Mouse (Mus musculus): ENCODE measurements around the gene Tbc1d17. TPM values are rescaled to one million over a fixed set of nuclear protein-coding genes. Genes with fewer than 3 reads are reported as not detected.
A peak's percentile ranks its signal among the peaks of the same experiment; 100 is the strongest.

The Tbc1d17 gene
- polyA plus RNA-seq, 1 experiment from 2014 or later = 59.1 TPM

DNA sequence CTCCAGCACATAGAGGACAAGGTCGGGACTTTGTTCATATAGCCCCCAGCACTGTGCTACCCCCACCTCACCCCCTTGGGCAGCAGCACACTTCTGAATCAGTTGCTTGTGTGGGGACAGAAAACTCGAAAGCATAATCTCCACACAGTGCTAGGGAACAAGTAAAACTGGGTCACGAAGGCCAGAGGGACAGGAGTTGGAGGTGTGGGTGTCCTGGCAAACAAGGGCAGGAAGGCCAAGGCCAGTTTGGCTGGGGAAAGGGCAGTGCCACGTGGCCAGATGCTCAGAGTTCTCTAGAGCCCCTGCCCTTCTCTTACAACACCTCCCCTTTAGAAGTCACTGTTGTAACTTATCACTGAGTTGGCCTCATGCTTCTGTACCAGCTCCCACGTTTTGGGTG, 29.0 kb downstream of the Tbc1d17 start:
- POLR2A ChIA-PET = interaction anchor here (1.1 to 1.6 kb wide), 2 partner anchors 15 to 29 kb away, joined by 3 to 6 read pairs; no protein-coding TSS in a partner anchor
- no peak for ATAC-seq
- TF ChIP-seq CTCF (IDR thresholded peaks at IDR 0.05) = no peak
- CTCF ChIA-PET = no interaction called here
- no peak for DNase-seq (ENCODE audit: low read depth, low spot score)
- in situ Hi-C loops (cut with MboI; ENCODE audit: low pct_unique_long_range_greater_than_20kb) = loop anchor here (5.0 kb wide), 1 partner anchor 73 kb away; the partner anchor contains the start of gene Vrk3
- no peaks in the 10 kb centered on the region for H3K27me3 ChIP-seq

DNA sequence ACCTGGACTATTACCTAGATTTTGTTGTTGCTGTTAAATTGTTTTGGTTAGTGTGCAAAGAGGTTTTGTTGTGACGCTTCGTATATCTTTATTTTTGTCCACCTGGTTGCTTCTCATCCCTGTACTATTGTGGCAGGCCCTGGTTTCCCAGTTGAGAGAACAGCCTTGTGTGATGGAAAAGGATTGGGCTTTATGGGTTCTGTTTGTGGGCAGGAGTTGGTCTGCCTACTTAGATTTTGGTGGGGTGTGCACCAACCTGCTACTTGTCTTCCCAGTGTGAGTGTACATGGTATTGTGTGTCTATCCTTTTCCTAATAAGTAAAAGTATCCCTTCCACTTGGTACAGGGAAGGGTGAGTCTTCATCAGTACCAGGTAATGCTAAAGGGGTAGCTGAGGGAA, 29.5 kb downstream of the Tbc1d17 start:
- POLR2A ChIA-PET = interaction anchor here (1.1 to 1.6 kb wide), 2 partner anchors 15 to 29 kb away, joined by 3 to 6 read pairs; no protein-coding TSS in a partner anchor
- CTCF ChIA-PET = interaction anchor here (1.2 kb wide), 1 partner anchor 74 kb away, joined by 3 read pairs; no protein-coding TSS in a partner anchor
- in situ Hi-C loops (cut with MboI; ENCODE audit: low pct_unique_long_range_greater_than_20kb) = loop anchor here (5.0 kb wide), 1 partner anchor 72 kb away; the partner anchor contains the start of gene Vrk3
- TF ChIP-seq CTCF (IDR thresholded peaks at IDR 0.05) = no peak
- H3K27me3 ChIP-seq = no peaks in the 10 kb centered on the region
- ATAC-seq (no peak), DNase-seq (ENCODE audit: low read depth, low spot score) (no peak)

DNA sequence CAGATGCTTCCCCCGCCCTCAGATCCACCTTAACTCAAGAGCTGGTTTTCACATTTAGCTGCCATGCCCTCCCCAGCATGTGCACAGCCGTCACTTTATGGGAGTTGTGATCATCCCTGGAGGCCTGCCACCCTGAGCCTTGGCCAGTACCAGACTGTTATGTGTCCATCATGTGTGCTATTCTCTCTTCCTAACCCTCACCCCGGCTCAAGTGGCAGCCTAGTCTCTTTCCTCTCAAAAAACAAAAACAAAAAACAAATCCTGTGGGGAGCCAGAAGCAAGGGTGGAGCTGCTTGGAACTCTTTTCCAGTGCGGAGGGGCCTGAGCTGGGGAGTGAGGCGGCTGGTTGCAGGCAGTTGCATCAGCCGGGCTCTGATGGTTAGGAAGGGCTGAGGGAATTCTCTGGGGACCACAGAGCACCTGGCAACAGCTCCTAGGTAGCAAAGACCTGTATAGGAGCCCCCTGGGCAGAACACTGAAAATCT, 30.1 kb downstream of the Tbc1d17 start:
- ChIA-PET CTCF (interaction anchor here (1.2 to 3.9 kb wide), 4 partner anchors 8 to 89 kb away, joined by 3 to 21 read pairs (median 4); no protein-coding TSS in a partner anchor), POLR2A (interaction anchor here (1.1 to 1.6 kb wide), 3 partner anchors 16 to 31 kb away, joined by 3 to 6 read pairs (median 3); no protein-coding TSS in a partner anchor)
- in situ Hi-C loops (cut with MboI; ENCODE audit: low pct_unique_long_range_greater_than_20kb) = loop anchor here (5.0 kb wide), 1 partner anchor 71 kb away; the partner anchor contains the start of gene Vrk3
- TF ChIP-seq CTCF (IDR thresholded peaks at IDR 0.05) = no peak
- ATAC-seq (no peak), DNase-seq (ENCODE audit: low read depth, low spot score) (no peak)
- H3K27me3 ChIP-seq = no peaks in the 10 kb centered on the region

DNA sequence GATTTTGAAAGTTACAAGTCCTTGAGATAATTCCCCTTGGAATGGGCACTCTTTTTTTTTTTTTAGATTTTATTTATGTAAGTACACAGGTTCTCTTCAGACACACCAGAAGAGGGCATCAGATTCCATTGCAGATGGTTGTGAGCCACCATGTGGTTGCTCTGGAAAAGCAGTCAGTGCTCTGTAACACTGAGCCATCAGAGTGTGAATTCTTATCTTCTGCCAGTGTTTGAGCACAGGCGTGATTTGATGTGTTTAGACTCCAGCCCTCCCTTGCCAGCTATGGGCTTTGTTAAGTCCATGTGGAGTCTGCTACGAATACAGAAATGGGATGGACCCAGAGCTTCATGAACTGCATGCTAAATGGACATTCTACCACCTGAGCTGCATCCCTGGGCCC, 30.7 kb downstream of the Tbc1d17 start:
- in situ Hi-C loops (cut with MboI; ENCODE audit: low pct_unique_long_range_greater_than_20kb) = loop anchor here (5.0 kb wide), 1 partner anchor 71 kb away; the partner anchor contains the start of gene Vrk3
- TF ChIP-seq CTCF (IDR thresholded peaks at IDR 0.05) = no peak
- ChIA-PET CTCF (interaction anchor here (1.2 to 3.9 kb wide), 5 partner anchors 9 to 88 kb away, joined by 3 to 21 read pairs (median 4); no protein-coding TSS in a partner anchor), POLR2A (interaction anchor here (1.2 kb wide), 1 partner anchor 32 kb away, joined by 3 read pairs; no protein-coding TSS in a partner anchor)
- DNase-seq (ENCODE audit: low read depth, low spot score) (no peak), ATAC-seq (no peak)
- no peaks in the 10 kb centered on the region for H3K27me3 ChIP-seq

DNA sequence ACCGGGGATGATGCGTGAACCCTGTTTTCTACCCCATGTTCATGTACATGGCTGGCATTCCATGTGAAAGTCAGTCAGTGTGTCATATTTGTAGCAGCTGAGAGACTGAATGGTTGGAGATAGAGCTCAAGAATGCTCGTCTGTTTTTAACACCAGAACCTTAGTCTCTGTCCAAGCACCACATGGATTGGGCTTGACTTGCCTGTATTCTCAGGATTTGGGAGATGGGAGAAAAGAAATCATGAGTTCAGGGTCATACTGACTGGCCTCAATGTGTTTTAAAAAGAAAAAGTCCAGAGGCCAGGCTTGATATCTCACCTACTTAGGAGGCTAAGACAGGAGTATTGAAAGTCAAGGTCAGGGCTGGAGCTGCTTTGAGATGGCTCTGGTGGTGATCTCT, 31.4 kb downstream of the Tbc1d17 start:
- DNase-seq (ENCODE audit: low read depth, low spot score) (no peak), ATAC-seq (no peak)
- CTCF ChIA-PET = interaction anchor here (1.2 to 3.9 kb wide), 5 partner anchors 9 to 87 kb away, joined by 3 to 21 read pairs (median 4); no protein-coding TSS in a partner anchor
- H3K27me3 ChIP-seq = no peaks in the 10 kb centered on the region
- in situ Hi-C loops (cut with MboI; ENCODE audit: low pct_unique_long_range_greater_than_20kb) = loop anchor here (5.0 kb wide), 1 partner anchor 70 kb away; the partner anchor contains the start of gene Vrk3
- TF ChIP-seq CTCF (IDR thresholded peaks at IDR 0.05) = no peak
- POLR2A ChIA-PET = interaction anchor here (1.3 kb wide), 1 partner anchor 12 kb away, joined by 5 read pairs; no protein-coding TSS in a partner anchor

DNA sequence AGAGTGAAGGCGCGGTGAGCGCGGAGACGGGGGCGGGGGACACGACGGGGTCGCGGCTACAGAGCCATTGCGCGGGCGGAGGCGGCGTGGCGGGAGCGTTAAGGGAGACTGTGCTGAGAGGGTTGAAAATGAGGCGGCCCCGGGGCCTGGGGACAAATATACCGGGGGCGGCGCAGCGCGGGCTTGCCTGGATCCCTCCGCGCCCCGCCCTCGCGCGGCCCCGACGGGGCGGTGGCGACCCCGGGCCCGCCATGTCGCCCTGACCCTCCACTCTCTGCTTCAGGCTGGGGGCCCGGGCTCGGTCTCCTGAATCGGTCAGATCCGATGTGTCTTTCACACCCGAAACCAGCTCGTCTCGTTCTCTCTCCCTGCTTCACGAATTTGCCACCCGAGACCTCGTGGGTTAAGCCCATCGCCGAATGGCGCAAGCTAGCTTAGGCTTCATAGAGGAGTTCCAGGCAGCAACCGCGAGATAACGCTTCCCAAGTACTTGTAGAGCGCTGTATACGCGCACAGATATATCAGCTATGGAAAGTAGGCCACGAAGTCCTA, 32.3 kb downstream of the Tbc1d17 start, which contains the start of gene Atf5:
Atf5 (minus strand) TSS at position 189 of the 552 bp plus-strand sequence.
- no peaks in the 10 kb centered on the region for H3K27me3 ChIP-seq
- DNase-seq (ENCODE audit: low read depth, low spot score) (no peak), ATAC-seq (peak; percentile 9)
- ChIA-PET POLR2A (interaction anchor here (1.3 kb wide), 1 partner anchor 13 kb away, joined by 5 read pairs; no protein-coding TSS in a partner anchor), CTCF (interaction anchor here (1.2 to 3.9 kb wide), 2 partner anchors 10 to 72 kb away, joined by 4 to 21 read pairs; no protein-coding TSS in a partner anchor)
- in situ Hi-C loops (cut with MboI; ENCODE audit: low pct_unique_long_range_greater_than_20kb) = loop anchor here (5.0 kb wide), 1 partner anchor 69 kb away; the partner anchor contains the start of gene Vrk3
- no peak for TF ChIP-seq CTCF (IDR thresholded peaks at IDR 0.05)

DNA sequence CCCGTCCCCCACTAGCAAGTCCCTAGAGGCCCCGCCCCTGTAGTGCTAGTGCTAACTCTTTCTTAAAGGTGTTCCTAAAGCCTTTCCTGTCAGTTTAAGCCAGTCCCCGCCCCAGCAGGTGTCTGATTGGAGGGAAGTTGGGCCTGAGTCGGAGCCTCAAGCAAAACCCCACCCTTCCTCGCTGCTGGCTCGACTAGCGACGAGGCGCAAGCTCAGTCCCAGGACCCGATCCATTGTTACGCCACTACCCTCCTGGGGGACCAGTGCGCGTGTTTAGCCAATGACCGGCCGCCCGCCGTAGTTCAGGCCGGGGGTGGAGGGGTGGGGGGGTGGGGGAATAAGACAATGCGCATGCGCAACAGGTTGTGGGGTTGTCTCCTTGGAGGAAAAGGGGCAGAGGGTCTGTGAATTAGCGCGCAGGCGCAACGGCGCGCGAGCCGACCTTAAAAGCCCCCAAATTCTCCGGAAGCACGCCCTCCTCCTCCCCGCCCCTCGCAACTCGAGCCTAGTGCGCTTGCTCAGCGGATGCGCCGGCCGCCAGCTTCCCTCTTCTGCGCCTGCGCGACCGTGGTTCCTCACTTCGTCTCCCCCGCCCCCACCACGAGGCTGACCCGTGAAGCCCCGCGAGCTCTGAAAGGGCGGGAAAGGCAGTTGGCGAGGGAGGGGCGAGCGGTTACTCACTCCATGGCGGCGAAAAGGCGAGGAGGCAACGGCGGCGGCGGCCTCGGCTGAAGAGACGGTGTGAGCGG, 33.0 kb downstream of the Tbc1d17 start, which contains the start of the genes Nup62 and Il4i1:
Nup62 (plus strand) TSS at position 368 of the 749 bp plus-strand sequence.
Il4i1 (plus strand) TSS at position 667 of the 749 bp plus-strand sequence.
- peak; percentile 98 for DNase-seq (ENCODE audit: low read depth, low spot score)
- ATAC-seq = peak; percentile 92
- no peaks in the 10 kb centered on the region for H3K27me3 ChIP-seq
- TF ChIP-seq CTCF (IDR thresholded peaks at IDR 0.05) = no peak
- CTCF ChIA-PET = interaction anchor here (1.3 to 3.9 kb wide), 2 partner anchors 8 to 11 kb away, joined by 3 to 21 read pairs; no protein-coding TSS in a partner anchor
- in situ Hi-C loops (cut with MboI; ENCODE audit: low pct_unique_long_range_greater_than_20kb) = loop anchor here (5.0 kb wide), 1 partner anchor 69 kb away; the partner anchor contains the start of gene Vrk3
- POLR2A ChIA-PET = interaction anchor here (1.3 kb wide), 1 partner anchor 14 kb away, joined by 5 read pairs; no protein-coding TSS in a partner anchor

DNA sequence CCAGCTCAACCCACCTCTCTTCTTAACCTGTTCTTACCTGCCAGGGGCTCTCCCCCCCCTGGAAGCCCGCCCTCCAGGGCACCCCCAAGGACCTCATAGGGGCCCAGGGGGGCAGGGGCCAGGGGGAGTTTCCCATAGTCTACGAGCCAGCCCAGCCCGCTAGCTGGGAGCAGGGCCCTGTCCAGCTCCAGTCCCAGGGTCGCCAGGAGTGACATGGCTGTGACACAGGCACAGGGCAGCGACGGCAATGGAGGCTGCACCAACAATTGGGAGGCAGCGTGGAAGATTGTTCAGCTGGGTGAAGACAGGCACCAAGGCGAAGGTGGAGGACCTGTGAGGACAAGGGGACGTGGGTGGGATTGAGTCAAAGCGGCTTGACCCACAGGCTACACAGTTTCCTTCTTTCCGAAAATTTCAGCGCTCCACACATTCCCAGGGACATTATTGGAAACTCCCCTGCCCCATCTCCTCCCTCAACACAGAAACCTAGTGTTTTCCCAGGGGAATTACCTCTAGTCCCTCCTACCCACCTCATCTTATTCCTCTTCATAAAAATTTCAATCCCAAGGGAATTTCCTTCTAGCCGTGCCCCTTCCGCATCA, 33.8 kb downstream of the Tbc1d17 start:
- DNase-seq (ENCODE audit: low read depth, low spot score) (no peak), ATAC-seq (no peak)
- ChIA-PET POLR2A (no interaction called here), CTCF (interaction anchor here (1.1 to 3.9 kb wide), 3 partner anchors 9 to 13 kb away, joined by 3 to 21 read pairs (median 3); no protein-coding TSS in a partner anchor)
- TF ChIP-seq CTCF (IDR thresholded peaks at IDR 0.05) = no peak
- in situ Hi-C loops (cut with MboI; ENCODE audit: low pct_unique_long_range_greater_than_20kb) = loop anchor here (5.0 kb wide), 1 partner anchor 68 kb away; the partner anchor contains the start of gene Vrk3
- no peaks in the 10 kb centered on the region for H3K27me3 ChIP-seq

DNA sequence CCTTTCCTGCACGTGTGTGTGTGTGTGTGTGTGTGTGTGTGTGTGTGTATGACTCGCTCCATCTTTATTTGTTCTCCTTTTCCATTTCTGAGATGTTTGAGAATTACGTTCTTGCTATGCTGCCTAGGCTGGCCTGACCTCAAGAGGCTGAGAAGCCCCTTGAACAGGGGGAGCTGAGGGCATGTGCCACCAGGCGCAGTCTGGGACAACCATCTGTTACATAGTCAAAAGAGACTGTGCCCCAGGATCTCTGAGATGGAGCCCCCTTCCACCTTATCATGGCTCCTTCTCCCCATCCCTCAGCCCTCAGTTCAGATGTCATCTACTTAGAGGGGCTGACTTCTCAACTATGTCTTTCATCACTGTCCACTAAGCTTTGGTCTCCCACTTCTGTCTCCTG, 34.5 kb downstream of the Tbc1d17 start:
- ATAC-seq (no peak), DNase-seq (ENCODE audit: low read depth, low spot score) (no peak)
- TF ChIP-seq CTCF (IDR thresholded peaks at IDR 0.05) = no peak
- ChIA-PET CTCF (interaction anchor here (0.8 to 1.1 kb wide), 2 partner anchors 11 to 13 kb away, joined by 3 read pairs; no protein-coding TSS in a partner anchor), POLR2A (no interaction called here)
- H3K27me3 ChIP-seq = no peaks in the 10 kb centered on the region
- in situ Hi-C loops (cut with MboI; ENCODE audit: low pct_unique_long_range_greater_than_20kb) = no loop called here
